Mouse (Mus musculus) testis, adult 2 months (tissue): ENCODE results near the gene Rdm1. TPM values are rescaled to one million over a fixed set of nuclear protein-coding genes. Genes with fewer than 3 reads are reported as not detected.
A peak's percentile ranks its signal among the peaks of the same experiment; 100 is the strongest.
"Not testable (repeated sequence)": the region's sequence is repeated elsewhere in the genome, so short reads cannot be mapped to it uniquely, and the experiment has no call there.

Experiments used
- H3K27ac ChIP-seq: fragments of 200-500 bp; 2 replicates; pipeline ENCODE4 v1.5.1; 2012; ENCODE audit warnings: low read depth, low read length; ENCODE audit not compliant: control insufficient read depth, insufficient read depth
- H3K27me3 ChIP-seq: fragments of 200-500 bp; 2 replicates; pipeline ENCODE4 v1.6.1; 2012; ENCODE audit warnings: mild to moderate bottlenecking, low read length, moderate library complexity; ENCODE audit not compliant: control insufficient read depth, insufficient read depth
- H3K36me3 ChIP-seq: fragments of 200-500 bp; 2 replicates; pipeline ENCODE4 v1.6.1; 2012; ENCODE audit warnings: mild to moderate bottlenecking, low read length; ENCODE audit not compliant: control insufficient read depth, insufficient read depth
- H3K4me1 ChIP-seq: fragments of 200-500 bp; 2 replicates; pipeline ENCODE4 v1.6.1; 2012; ENCODE audit warnings: low read length; ENCODE audit not compliant: control insufficient read depth, insufficient read depth
- H3K4me3 ChIP-seq: fragments of 200-500 bp; 2 replicates; pipeline ENCODE4 v1.5.1; 2012; ENCODE audit warnings: low read depth, mild to moderate bottlenecking, low read length, moderate library complexity, mixed read lengths; ENCODE audit not compliant: control insufficient read depth
- CTCF ChIP-seq: fragments of 200-500 bp; IDR thresholded peaks from 2 replicates; pipeline ENCODE4 v1.5.1; 2012; ENCODE audit warnings: low read depth, mild to moderate bottlenecking, inconsistent platforms, low read length, moderate library complexity; ENCODE audit not compliant: control insufficient read depth, insufficient read depth, insufficient replicate concordance
- POLR2A ChIP-seq: fragments of 200-500 bp; IDR thresholded peaks from 2 replicates; pipeline ENCODE4 v1.6.1; 2012; ENCODE audit warnings: low read depth, mild to moderate bottlenecking, inconsistent platforms, low read length, moderate library complexity; ENCODE audit not compliant: control insufficient read depth
- polyA plus RNA-seq: library from polyadenylated mRNA; depleted of rRNA; stranded (reverse); fragments of >200 nt; gene quantifications from 2 replicates; pipeline ENCODE4 v1.2.3, GENCODE M21; 2012

Gene Rdm1
- polyA plus RNA-seq, 1 experiment, result 7.8 TPM

DNA sequence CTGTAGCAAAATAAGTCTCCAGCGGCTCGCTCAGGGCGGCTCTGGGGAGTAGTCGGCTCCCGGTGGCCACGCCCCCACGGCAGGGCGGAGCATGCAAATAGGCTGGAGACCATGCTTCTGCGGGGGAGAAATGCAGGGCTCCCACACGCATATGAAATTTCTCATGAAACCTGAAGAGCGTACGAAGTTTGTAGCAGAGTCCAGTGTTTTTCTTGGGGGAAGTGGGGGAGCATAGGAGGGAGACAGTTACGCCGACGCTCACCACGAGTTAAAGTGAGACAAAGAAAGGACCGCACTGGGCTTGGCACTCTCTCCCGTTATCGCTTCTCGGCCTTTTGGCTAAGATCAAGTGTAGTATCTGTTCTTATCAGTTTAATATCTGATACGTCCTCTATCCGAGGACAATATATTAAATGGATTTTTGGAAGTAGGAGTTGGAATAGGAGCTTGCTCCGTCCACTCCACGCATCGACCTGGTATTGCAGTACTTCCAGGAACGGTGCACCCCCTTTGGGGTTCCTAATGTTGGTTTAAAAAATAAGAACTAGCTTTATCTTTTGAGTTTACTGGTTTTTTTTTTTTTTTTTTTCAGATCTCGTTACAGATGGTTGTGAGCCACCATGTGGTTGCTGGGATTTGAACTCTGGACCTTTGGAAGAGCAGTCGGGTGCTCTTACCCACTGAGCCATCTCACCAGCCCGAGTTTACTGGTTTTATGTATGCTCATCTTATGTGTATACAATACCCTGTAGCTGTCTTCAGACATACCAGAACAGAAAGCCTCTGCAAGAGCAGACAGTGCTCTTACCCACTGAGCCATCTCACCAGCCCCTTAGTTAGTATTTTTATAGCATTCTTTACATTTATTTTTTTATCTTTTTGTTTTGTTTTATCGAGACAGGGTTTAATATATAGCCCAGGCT, 22.2 kb upstream of the Rdm1 start:
- H3K27me3 ChIP-seq, H3K4me1 ChIP-seq, H3K27ac ChIP-seq, H3K36me3 ChIP-seq: not testable (repeated sequence)
- TF ChIP-seq POLR2A, result peak; percentile 53; the same call in 1 of the 2 replicates
- peak overlapping the region; percentile 41 for H3K4me3 ChIP-seq

DNA sequence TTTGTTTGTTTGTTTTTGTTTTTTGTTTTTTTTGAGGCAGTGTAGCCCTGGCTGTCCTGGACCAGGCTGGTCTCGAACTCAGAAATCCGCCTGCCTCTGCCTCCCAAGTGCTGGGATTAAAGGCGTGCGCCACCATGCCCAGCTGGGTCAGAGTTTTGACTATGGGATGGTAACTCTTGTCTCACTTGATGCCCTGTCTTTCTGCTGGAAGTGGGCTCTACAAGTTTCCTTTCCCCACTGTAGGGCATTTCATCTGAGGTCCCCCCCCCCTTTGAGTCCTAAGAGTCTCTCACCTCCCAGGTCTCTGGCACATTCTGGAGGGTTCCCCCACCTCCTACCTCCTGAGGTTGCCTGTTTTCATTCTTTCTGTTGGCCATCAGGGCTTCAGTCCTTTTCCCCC, 19.9 kb upstream of the Rdm1 start:
- H3K27ac ChIP-seq, H3K4me1 ChIP-seq, H3K27me3 ChIP-seq, H3K36me3 ChIP-seq: not testable (repeated sequence)
- H3K4me3 ChIP-seq, result peak overlapping the region; percentile 52

DNA sequence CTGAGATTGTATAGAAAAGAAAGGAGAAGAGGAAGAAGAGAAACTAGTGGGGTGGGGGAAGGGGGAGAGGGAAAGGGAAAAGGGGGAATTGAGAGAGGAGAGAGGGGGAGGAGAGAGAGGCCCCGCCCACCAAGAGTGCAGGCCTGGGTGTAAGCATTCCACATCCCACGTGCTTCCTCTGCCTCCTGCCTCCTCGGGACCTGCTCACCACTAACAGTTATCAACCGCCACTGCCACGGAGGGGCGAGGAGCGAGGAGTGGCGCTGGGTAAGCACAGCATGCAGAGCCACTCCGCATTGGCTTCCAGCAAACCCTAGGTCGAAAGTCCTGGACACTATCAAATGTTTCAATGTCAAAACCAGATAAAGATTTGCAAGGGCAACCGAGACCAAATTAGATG, 16.6 kb upstream of the Rdm1 start:
- no peaks in the 10 kb centered on the region for H3K27me3 ChIP-seq
- peak; percentile 95 for TF ChIP-seq POLR2A
- no peak for TF ChIP-seq CTCF

DNA sequence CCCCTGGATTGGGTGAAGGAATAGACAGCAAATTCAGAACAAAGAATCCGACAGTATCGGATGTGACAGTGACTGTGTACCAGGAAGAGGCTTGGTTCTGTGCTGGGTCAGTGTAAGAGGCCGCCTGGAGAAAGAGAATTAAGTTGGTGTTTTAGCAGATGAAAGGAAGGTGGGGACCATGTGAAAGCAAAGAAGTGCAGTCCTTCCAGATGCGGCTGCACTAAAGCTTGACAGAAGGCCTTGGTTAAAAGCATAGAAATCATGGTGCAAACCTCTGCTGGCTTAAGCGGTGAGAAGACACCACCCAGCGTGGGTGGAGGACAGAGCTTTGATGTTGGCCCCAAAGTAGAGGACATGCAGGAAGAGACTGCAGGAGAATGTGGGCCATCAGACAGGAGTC, 13.4 kb upstream of the Rdm1 start:
- H3K27me3 ChIP-seq, result no peaks in the 10 kb centered on the region
- H3K4me3 ChIP-seq, result no peak overlapping the region
- TF ChIP-seq CTCF, result no peak
- 0 out of 2 replicates have a peak, but pooled peaks have one; percentile 5 for TF ChIP-seq POLR2A
- no peaks in the 10 kb centered on the region; the same call in 1 of the 2 replicates for H3K36me3 ChIP-seq
- H3K4me1 ChIP-seq, result peaks cover 20% of the 10 kb centered on the region
- H3K27ac ChIP-seq, result no peak overlapping the region

More for the DNA sequence above, 16.6 kb upstream of the Rdm1 start:
- Histone ChIP-seq H3K4me3 (peak overlapping the region; percentile 96), H3K4me1 (peaks cover 6% of the 10 kb centered on the region), H3K27ac (peak overlapping the region; percentile 98), H3K36me3 (no peaks in the 10 kb centered on the region; the same call in 1 of the 2 replicates)

- Histone ChIP-seq H3K36me3 (no peaks in the 10 kb centered on the region; the same call in 1 of the 2 replicates), H3K27ac (no peak overlapping the region), H3K4me3 (no peak overlapping the region), H3K27me3 (no peaks in the 10 kb centered on the region), H3K4me1 (peaks cover 20% of the 10 kb centered on the region)
- TF ChIP-seq POLR2A (no peak), CTCF (no peak)
Measured at GRCm38 (mm10) chr11:101614116-101614515, 12.9 kb upstream of the Rdm1 start.

DNA sequence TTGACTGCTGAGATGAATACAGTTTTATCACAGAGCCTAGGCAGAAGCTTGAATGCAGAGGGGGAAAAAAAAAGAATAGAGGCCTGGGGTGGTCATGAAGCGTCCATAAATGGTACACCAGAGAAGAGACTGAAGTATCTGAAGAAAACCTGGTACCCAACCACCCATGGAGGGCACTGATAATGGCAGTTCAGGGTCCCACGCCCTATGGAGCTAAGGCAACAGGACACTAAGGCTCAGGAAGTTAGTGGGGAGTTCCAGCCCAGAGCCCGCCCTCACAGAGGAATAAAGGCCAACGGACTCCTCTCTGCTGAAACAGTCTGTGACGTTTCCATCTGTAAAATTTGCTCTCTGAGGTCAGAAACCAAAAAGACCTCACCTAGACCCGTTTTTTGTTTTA, 11.6 kb upstream of the Rdm1 start:
- no peak overlapping the region for H3K4me3 ChIP-seq
- H3K27me3 ChIP-seq, result no peaks in the 10 kb centered on the region
- H3K27ac ChIP-seq, result no peak overlapping the region
- no peaks in the 10 kb centered on the region; the same call in 1 of the 2 replicates for H3K36me3 ChIP-seq
- TF ChIP-seq CTCF (no peak), POLR2A (no peak)
- peaks cover 17% of the 10 kb centered on the region for H3K4me1 ChIP-seq

GRCm38 (mm10) chr11:101616104-101616503, 10.9 kb upstream of the Rdm1 start:
- Histone ChIP-seq H3K27ac (no peak overlapping the region), H3K4me1 (peaks cover 14% of the 10 kb centered on the region), H3K36me3 (no peaks in the 10 kb centered on the region), H3K4me3 (no peak overlapping the region), H3K27me3 (no peaks in the 10 kb centered on the region)
- no peak for TF ChIP-seq POLR2A
- TF ChIP-seq CTCF, result no peak
